Mouse (Mus musculus): ENCODE measurements around the gene Ttll13.

DNA sequence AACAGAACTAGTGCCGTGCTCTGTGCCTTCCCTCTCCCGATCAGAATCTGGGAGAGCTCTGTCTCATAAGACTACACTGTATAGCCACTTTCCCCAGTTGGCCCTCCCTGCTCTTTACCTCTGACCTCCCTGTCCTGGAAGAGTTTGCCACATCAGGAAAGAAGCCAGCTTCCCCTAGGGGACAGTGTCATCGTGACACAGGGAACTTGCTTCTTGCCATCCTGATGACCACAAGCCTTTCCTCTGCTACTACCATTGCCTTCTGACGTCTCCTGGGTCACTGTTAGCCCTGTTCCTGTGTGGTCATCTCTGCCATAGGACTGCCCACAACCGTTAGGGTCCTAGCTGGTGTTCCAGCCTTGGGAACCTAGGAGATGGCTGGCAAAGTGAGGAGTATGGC lies 43.2 kb upstream of the Ttll13 start:
- TF ChIP-seq CTCF (IDR thresholded peaks at IDR 0.05; ENCODE audit: low read depth, low read length) (no peak), POLR2A (IDR thresholded peaks at IDR 0.05; ENCODE audit: insufficient read depth, low read length) (no peak), EP300 (IDR thresholded peaks at IDR 0.05; ENCODE audit: insufficient read depth, low read depth, low read length) (no peak)

Data from ES-Bruce4 (cell line).